Mouse (Mus musculus) ES-E14 (cell line): ENCODE measurements around the gene Ephx1. TPM values are rescaled to one million over a fixed set of nuclear protein-coding genes. Genes with fewer than 3 reads are reported as not detected.

ENCODE experiments used
- DNase-seq: peaks from one replicate; pipeline ENCODE4 v3.0.0-alpha.2; 2013; ENCODE audit warnings: low read depth, low spot score
- H3K27ac ChIP-seq: 2 replicates; pipeline ENCODE4 v1.5.1; 2012; ENCODE audit warnings: low read depth, mild to moderate bottlenecking, low read length, moderate library complexity, mixed read lengths; ENCODE audit not compliant: poor library complexity, insufficient read depth, severe bottlenecking
- H3K36me3 ChIP-seq: 2 replicates; pipeline ENCODE4 v1.6.1; 2012; ENCODE audit warnings: mild to moderate bottlenecking, low read length, moderate library complexity, mixed read lengths; ENCODE audit not compliant: control insufficient read depth, poor library complexity, insufficient read depth, severe bottlenecking
- H3K4me1 ChIP-seq, 2 experiments: fragments of 150-350 bp in 1 of 2; sonication (generic) in 1 of 2; 2 replicates each; pipeline ENCODE4 v1.6.1; 2012; ENCODE audit warnings: low read length in 2 of 2, mild to moderate bottlenecking in 1 of 2, mixed read lengths in 1 of 2; ENCODE audit not compliant: control insufficient read depth in 2 of 2, insufficient read depth in 2 of 2, poor library complexity in 1 of 2
- H3K4me3 ChIP-seq, 2 experiments: fragments of 150-350 bp in 1 of 2; sonication (generic) in 1 of 2; 2 replicates each; pipeline ENCODE4 v1.5.1; 2012; ENCODE audit warnings: low read length in 2 of 2, low read depth in 1 of 2, mild to moderate bottlenecking in 1 of 2, mixed read lengths in 1 of 2; ENCODE audit not compliant: insufficient read depth in 1 of 2, poor library complexity in 1 of 2, severe bottlenecking in 1 of 2
- H3K9ac ChIP-seq: 2 replicates; pipeline ENCODE4 v1.6.1; 2012; ENCODE audit warnings: low read depth, mild to moderate bottlenecking, low read length, mixed read lengths; ENCODE audit not compliant: poor library complexity, insufficient read depth, severe bottlenecking
- H3K9me3 ChIP-seq: fragments of 150-350 bp; sonication (generic); 2 replicates; pipeline ENCODE4 v1.6.1; 2012; ENCODE audit warnings: low read depth, mild to moderate bottlenecking, low read length; ENCODE audit not compliant: control insufficient read depth, insufficient read depth
- CHD2 ChIP-seq: IDR thresholded peaks from 2 replicates; pipeline ENCODE4 v1.6.1; 2014; ENCODE audit warnings: mild to moderate bottlenecking, low read depth, low read length, inconsistent platforms
- HCFC1 ChIP-seq: IDR thresholded peaks from 2 replicates; pipeline ENCODE4 v1.6.1; 2012; ENCODE audit warnings: low read length, inconsistent platforms, borderline replicate concordance; ENCODE audit not compliant: insufficient read depth
- MAFK ChIP-seq: IDR thresholded peaks from 2 replicates; pipeline ENCODE4 v1.6.1; 2014; ENCODE audit warnings: mild to moderate bottlenecking, low read depth, low read length, inconsistent platforms; ENCODE audit not compliant: insufficient read depth
- ZC3H11A ChIP-seq: IDR thresholded peaks from 2 replicates; pipeline ENCODE4 v1.6.1; 2012; ENCODE audit warnings: low read depth, mild to moderate bottlenecking, inconsistent platforms, low read length, borderline replicate concordance
- ZNF384 ChIP-seq: IDR thresholded peaks from 2 replicates; pipeline ENCODE4 v1.6.1; 2012; ENCODE audit warnings: low read depth, low read length, inconsistent platforms
- in situ Hi-C, 2 experiments: fragments of 600-800 bp; cut with MboI; formaldehyde crosslinking; loops; one replicate each; pipeline ENCODE4 v1.15.1; 2025; ENCODE audit warnings: low sequenced_read_pairs in 2 of 2, inconsistent platforms in 1 of 2; ENCODE audit not compliant: unreplicated experiment in 2 of 2
- total RNA-seq: library from RNA; depleted of rRNA; stranded (reverse); fragments of 300-350 nt; gene quantifications from 2 replicates; pipeline ENCODE4 v1.2.3, GENCODE M21; 2012

Ephx1 gene
- total RNA-seq, 1 experiment: 12.5 TPM

- H3K36me3 ChIP-seq: no peaks in the 10 kb centered on the region
- no peaks in the 10 kb centered on the region for H3K9me3 ChIP-seq
- no peak overlapping the region for H3K9ac ChIP-seq
- no peak for DNase-seq
- no peak overlapping the region for H3K27ac ChIP-seq
- in situ Hi-C loops: no loop called here
- no peak overlapping the region for H3K4me3 ChIP-seq
- TF ChIP-seq ZNF384: no peak
- TF ChIP-seq ZC3H11A: no peak
- no peak for TF ChIP-seq MAFK
- TF ChIP-seq CHD2: no peak
- TF ChIP-seq HCFC1: no peak
- no peaks in the 10 kb centered on the region; a peak in 1 of 4 replicates for H3K4me1 ChIP-seq
Observed at GRCm38 (mm10) chr1:181063991-181064390, 43.3 kb upstream of the Ephx1 start.

DNA sequence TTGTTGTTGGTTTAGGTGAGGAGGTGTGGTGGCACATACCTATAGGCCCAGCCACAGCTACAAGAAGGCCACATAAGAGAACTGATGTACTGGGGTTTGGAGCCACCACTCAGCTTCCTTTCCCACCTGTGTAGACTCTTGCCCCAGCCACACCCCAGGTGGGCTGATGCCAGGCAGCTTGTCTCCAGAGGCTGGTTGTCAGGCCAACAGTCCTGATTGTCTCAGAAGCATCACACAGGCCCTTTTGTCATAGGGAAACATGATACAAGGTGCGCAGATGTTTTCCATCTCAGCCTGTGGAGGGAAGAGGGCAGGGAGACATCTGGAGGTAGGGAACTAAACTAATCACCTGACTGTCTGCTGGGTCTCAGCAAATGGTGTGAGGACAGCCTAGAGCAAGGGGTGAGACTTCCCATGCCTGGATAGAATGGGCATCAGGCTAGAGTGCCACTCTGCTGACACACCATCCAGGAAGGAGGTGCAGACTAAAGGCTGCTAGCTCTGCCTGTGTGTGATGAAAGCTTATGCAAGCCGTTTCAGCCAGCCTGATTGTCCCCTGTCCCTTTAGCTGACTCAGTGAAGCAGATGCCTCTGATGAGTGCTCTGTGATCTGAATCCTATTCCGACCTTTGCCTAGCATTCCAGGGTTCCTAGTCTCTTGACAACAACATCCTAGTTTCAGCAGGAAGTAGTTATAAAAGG is 41.2 kb upstream of the Ephx1 start:
- TF ChIP-seq ZC3H11A: no peak
- TF ChIP-seq ZNF384: no peak
- TF ChIP-seq MAFK: no peak
- no peak for TF ChIP-seq HCFC1
- TF ChIP-seq CHD2: no peak
- no peaks in the 10 kb centered on the region for H3K9me3 ChIP-seq
- no peak for DNase-seq
- H3K4me3 ChIP-seq: no peak overlapping the region
- no peak overlapping the region for H3K9ac ChIP-seq
- no peaks in the 10 kb centered on the region; a peak in 1 of 4 replicates for H3K4me1 ChIP-seq
- in situ Hi-C loops: no loop called here
- no peaks in the 10 kb centered on the region for H3K36me3 ChIP-seq
- no peak overlapping the region for H3K27ac ChIP-seq

GRCm38 (mm10) chr1:181052898-181053297 is 32.2 kb upstream of the Ephx1 start:
- Histone ChIP-seq H3K27ac (no peak overlapping the region), H3K4me3 (no peak overlapping the region), H3K9me3 (no peaks in the 10 kb centered on the region), H3K4me1 (no peaks in the 10 kb centered on the region), H3K36me3 (no peaks in the 10 kb centered on the region), H3K9ac (no peak overlapping the region)
- no peak for DNase-seq
- in situ Hi-C loops: no loop called here
- TF ChIP-seq CHD2 (no peak), HCFC1 (no peak), ZC3H11A (no peak), ZNF384 (no peak), MAFK (no peak)

GRCm38 (mm10) chr1:181050937-181051336 is 30.2 kb upstream of the Ephx1 start, which contains the start of gene 9130409I23Rik:
Gene 9130409I23Rik, plus strand, starts transcription at chr1:181051237.
- no peak for DNase-seq
- no peak for TF ChIP-seq ZC3H11A
- TF ChIP-seq ZNF384: no peak
- TF ChIP-seq CHD2: no peak
- TF ChIP-seq HCFC1: no peak
- no peak for TF ChIP-seq MAFK
- in situ Hi-C loops: no loop called here
- Histone ChIP-seq H3K9me3 (no peaks in the 10 kb centered on the region), H3K4me1 (no peaks in the 10 kb centered on the region), H3K9ac (no peak within 1 kb of the TSS), H3K27ac (no peak within 1 kb of the TSS), H3K36me3 (no peaks in the 10 kb centered on the region), H3K4me3 (no peak within 1 kb of the TSS)
